Mouse (Mus musculus) gastrocnemius, postnatal 36 days (tissue): Measurements from ENCODE around the gene Glrp1. TPM values are rescaled to one million over a fixed set of nuclear protein-coding genes. Genes with fewer than 3 reads are reported as not detected.

ENCODE experiments used
- DNase-seq, 2 experiments: peaks; one replicate each; pipeline ENCODE4 v3.0.0; 2022
- intact Hi-C: fragments of 180-260 bp; cut with DNase I; formaldehyde crosslinking; loops from one replicate; pipeline ENCODE4 v1.15.1; 2025
- total RNA-seq, 2 experiments: library from RNA; stranded (reverse); gene quantifications; 2 replicates each; pipeline ENCODE4 v1.2.3; 2021

The Glrp1 gene
- total RNA-seq, 2 experiments from 2014 or later = not detected

GRCm38 (mm10) chr1:88497407-88497806, 12.5 kb downstream of the Glrp1 start:
- intact Hi-C loops = no loop called here
- no peak for DNase-seq

GRCm38 (mm10) chr1:88492415-88492814, 17.5 kb downstream of the Glrp1 start:
- intact Hi-C loops = no loop called here
- no peak for DNase-seq

- no peak for DNase-seq
- intact Hi-C loops = no loop called here
Measured at GRCm38 (mm10) chr1:88491617-88492378, 18.1 kb downstream of the Glrp1 start.

- intact Hi-C loops = no loop called here
- DNase-seq = no peak
Measured at GRCm38 (mm10) chr1:88490164-88490563, 19.7 kb downstream of the Glrp1 start.

GRCm38 (mm10) chr1:88488957-88489356, 20.9 kb downstream of the Glrp1 start:
- no peak for DNase-seq
- intact Hi-C loops = no loop called here

- DNase-seq = no peak
- intact Hi-C loops = no loop called here
Measured at GRCm38 (mm10) chr1:88486336-88486735, 23.5 kb downstream of the Glrp1 start.

GRCm38 (mm10) chr1:88484059-88484458, 25.8 kb downstream of the Glrp1 start:
- intact Hi-C loops = no loop called here
- DNase-seq = no peak

GRCm38 (mm10) chr1:88482142-88483099, 27.4 kb downstream of the Glrp1 start:
- DNase-seq = no peak

GRCm38 (mm10) chr1:88480594-88480993, 29.3 kb downstream of the Glrp1 start:
- intact Hi-C loops = no loop called here
- no peak for DNase-seq

More at GRCm38 (mm10) chr1:88482142-88483099, 27.4 kb downstream of the Glrp1 start:
- intact Hi-C loops = no loop called here

GRCm38 (mm10) chr1:88478205-88478604, 31.7 kb downstream of the Glrp1 start:
- no peak for DNase-seq
- intact Hi-C loops = no loop called here

- no peak for DNase-seq
Measured at GRCm38 (mm10) chr1:88476554-88477085, 33.2 kb downstream of the Glrp1 start.

GRCm38 (mm10) chr1:88475502-88475953, 34.3 kb downstream of the Glrp1 start:
- no peak for DNase-seq
- intact Hi-C loops = no loop called here

More at GRCm38 (mm10) chr1:88476554-88477085, 33.2 kb downstream of the Glrp1 start:
- intact Hi-C loops = no loop called here

GRCm38 (mm10) chr1:88474598-88474997, 35.3 kb downstream of the Glrp1 start:
- intact Hi-C loops = no loop called here
- DNase-seq = peak; percentile 19 to 44

GRCm38 (mm10) chr1:88473899-88474298, 36.0 kb downstream of the Glrp1 start:
- no peak for DNase-seq
- intact Hi-C loops = no loop called here

- no peak for DNase-seq
- intact Hi-C loops = no loop called here
Measured at GRCm38 (mm10) chr1:88472258-88472657, 37.6 kb downstream of the Glrp1 start.

- intact Hi-C loops = no loop called here
Measured at GRCm38 (mm10) chr1:88469746-88470145, 40.1 kb downstream of the Glrp1 start.

GRCm38 (mm10) chr1:88468335-88468734, 41.5 kb downstream of the Glrp1 start:
- intact Hi-C loops = no loop called here
- no peak for DNase-seq

More at GRCm38 (mm10) chr1:88469746-88470145, 40.1 kb downstream of the Glrp1 start:
- no peak for DNase-seq

- no peak for DNase-seq
- intact Hi-C loops = no loop called here
Measured at GRCm38 (mm10) chr1:88467866-88468265, 42.0 kb downstream of the Glrp1 start.

GRCm38 (mm10) chr1:88466325-88467064, 43.4 kb downstream of the Glrp1 start:
- intact Hi-C loops = no loop called here
- no peak for DNase-seq

- no peak for DNase-seq
- intact Hi-C loops = no loop called here
Measured at GRCm38 (mm10) chr1:88465722-88466121, 44.1 kb downstream of the Glrp1 start.
